Mouse (Mus musculus) lung, postnatal 36 days (tissue): ENCODE measurements at regions not wholly inside any gene's neighbourhood (a gene's known extent, or its start where the extent isn't known, plus 50 kb on each side); places are given as distances from the start of the nearest gene placed in this dataset.

ENCODE experiments used
- DNase-seq: peaks from one replicate; pipeline ENCODE4 v3.0.0; 2022; ENCODE audit warnings: mixed read lengths

DNA sequence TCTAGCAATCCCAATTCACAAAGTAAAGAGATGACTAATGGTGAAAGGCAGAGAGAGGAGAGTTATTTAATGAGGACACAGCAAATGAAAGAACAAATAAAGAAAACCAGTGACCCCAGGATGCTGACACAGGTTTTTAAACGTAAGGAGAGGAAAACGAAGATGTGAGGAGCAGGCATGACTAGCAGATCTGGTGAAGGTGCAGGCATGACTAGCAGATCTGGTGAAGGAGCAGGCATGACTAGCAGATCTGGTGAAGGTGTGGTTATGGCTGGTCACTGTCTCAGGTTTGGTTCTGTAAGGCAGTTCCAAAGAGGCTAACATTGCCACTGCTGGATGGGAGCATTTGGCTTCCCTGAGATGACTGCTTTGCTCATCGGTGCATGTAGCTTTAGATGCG lies 57.0 kb downstream of the Mbl2 start:
- no peak for DNase-seq

DNA sequence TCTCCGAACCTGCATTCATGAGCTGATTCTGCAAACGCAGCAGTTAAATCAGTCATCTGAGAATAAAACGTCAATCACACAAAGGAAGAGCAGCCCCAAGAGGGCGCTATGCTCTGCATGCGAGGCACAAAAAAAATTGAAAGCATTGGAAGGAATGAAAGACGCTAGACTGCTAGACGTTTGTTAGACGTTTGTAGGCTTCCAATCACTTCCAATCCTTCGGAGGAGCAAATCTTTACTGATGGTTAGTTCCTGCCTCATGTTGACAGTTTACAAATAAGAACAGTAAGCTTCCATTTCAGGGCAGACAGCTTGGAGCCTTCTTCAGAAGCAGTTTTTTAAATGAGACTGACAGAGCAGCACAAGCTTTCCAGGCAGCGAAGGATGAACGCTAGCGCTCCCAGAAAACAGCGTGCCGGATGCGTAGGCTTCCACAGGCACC lies 62.5 kb downstream of the Mbl2 start:
- DNase-seq, result peak; percentile 34

DNA sequence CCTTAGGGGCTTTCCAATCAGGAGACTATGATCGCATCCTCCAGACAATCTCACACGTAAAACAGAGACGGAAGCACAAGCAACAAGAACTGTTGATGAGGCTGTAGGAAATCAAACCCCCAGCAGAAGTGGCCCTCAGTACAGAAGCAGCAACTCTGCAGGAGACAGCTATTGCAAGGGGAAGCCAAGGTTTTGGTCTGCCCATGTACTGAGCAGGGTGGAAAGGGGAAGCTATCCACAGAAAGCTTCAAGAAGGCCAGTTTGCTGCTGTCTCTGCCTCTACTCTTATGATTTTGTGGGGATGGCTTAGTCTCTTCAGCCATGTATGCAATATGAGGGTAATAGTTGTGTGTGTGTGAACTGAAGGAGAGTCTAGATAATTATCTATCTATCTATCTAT lies 63.3 kb downstream of the Mbl2 start:
- no peak for DNase-seq

DNA sequence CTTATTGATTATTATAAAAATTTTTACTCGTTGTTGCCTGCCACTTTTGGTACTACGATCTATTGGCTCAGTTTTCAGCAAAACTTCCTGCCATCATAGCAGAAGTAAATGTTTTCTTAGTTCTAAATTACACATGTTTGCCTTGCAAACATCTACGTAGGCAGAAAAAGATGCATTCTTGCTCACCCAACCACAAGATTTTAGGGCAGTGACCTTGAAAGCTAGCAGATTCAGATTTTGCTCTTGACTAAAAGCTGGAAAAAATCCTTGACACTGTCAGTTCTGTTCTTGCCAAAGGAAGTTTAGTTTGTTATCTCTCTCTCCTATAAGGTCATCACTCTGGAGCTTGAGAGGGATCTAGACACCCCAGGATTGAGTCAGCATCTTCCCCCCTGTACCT lies 66.8 kb downstream of the Mbl2 start:
- no peak for DNase-seq

DNA sequence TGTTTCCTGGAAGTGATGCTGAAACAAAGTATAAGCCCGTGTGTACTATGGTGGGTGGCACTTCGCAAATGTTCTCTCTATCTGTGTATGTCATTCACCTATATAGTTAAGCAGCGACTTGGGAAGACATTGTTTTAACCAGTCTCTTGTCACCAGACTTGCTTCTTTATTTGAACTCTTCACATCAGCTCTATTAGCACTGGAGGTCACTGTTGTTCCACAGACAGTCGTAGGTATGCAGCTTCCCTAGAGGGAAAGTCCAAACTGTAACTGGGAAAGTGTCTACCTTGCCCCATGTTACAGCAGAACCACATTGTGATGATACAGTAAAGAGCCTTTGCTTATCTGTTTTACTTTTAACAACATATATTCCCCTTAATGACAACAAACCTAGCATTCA lies 69.5 kb downstream of the Mbl2 start:
- DNase-seq, result no peak

DNA sequence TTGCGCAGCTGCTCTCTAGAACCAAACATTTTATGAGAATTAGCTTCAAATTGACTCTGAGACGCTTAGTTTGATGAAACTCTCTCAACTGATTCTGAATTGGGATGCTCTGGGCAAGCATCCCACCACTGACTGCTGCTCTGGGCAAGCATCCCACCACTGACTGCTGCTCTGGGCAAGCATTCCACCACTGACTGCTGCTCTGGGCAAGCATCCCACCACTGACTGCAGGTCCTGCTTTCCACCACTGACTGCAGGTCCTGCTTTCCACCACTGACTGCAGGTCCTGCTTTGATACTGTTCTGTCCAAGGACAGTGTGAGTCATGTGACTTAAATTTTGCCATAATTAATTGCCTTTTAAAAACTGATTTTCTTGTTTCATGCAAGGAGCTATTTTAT lies 73.6 kb downstream of the Mbl2 start:
- DNase-seq, result no peak

DNA sequence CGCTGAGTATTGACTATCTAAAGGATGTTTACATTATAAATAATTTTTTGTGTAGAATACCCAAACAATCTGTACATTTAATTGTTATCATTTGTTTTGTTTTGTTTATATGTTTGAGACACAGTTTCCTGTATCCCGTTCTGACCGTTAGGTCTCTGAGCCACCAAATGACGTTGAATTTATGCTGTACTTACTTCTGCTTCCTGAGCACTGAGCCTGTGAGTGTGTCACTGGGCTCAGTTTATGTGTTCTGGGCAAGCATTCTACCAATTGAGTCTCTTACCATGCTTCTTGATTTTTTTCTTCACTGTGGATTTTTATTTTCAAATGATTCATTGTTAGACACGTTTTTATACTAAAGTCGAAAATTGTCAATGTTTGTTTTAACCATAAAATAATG lies 74.2 kb downstream of the Mbl2 start:
- DNase-seq, result no peak

DNA sequence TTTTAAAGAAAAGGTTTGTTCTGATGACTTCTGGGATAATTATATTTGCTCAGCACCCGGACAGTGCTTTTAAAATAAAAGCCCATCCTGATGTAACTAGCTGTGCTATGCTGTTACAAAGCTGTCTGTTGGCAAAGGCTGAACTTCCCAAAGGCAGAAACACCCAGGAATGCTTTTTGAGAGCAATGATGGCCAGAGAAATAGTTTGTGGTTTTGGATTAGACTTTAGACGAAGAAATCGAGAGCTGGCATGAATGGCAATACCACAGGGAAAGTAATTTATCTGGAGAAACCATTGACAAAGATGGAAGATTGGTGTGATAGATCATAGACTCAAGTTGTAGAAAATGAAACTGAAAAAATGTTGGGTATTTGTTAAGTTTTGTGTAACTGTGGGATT lies 84.6 kb downstream of the Mbl2 start:
- DNase-seq, result no peak

DNA sequence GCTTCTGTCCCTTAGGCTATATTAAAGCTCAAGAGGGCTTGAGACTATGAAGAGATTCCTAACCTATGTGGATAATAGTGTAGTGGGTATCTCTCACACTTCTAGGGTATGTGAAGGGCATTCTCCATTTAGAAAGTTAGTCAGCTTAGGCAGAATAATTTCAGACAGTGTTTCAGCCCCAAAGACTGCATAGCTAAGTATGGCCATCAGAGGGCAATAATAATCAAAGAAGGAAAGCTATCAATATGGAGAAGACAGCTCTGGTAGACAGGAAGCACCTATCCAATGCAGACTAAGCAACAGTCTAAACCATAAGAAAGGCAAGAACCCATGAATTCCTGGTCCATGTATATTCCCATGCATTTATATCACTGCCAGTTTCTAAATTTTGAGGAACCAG lies 95.0 kb downstream of the Mbl2 start:
- DNase-seq, result no peak

DNA sequence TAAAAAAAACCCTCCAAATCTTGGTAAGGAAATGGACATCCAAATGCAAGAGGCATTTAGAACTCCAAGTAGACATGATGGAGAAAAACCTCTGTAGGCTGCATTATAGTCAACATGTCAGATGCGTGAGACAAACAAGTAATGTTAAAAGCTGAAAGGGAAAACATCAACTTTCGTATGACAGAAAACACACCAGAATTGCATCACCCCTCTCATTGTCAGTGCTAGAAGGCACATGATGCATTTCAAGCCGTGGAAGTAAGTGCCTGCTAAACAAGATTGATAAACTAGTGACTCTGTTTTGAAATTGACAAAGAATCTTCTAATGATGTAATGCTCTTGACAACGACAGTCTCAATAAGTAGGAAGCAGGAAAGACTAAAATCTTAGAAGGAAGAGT lies 96.1 kb downstream of the Mbl2 start:
- no peak for DNase-seq

DNA sequence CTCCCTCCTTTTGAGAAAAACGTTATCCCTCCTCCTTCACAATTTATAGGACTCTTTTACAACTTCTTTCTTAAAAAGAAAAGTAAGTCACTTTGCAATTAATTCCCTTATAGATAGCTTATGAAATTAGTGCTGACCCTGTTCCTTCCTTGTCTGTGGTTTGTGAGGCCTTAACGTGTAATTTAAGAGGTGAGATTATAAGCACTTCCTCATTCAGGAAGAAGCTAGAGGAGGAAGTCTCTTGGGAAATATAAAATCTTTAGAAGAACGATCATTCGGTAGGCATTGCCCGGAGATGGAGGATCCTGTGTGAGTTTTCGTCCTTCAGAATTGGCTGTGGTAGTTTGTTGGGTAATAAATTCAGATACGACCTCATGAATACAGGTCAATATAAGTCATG lies 98.0 kb downstream of the Mbl2 start:
- DNase-seq, result no peak

DNA sequence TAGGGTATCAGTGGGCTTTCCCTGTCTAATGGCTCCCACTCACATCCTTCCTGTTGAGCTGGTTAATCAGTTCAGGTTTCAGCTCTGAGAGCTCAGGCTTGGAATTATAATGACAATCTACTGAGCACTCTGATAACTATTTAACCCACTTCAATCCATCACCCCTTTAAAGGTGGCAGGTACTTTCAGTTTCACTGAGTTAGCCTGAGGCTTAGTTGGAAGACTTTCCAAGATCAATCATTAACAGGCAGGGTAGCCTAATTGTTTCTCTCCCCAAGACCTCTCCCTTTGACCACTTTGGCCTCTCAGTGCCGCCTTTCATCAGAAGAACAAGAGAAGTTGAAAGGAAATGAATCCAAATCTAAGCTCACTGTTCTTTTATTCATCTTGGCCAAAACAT lies 99.1 kb downstream of the Mbl2 start:
- no peak for DNase-seq

DNA sequence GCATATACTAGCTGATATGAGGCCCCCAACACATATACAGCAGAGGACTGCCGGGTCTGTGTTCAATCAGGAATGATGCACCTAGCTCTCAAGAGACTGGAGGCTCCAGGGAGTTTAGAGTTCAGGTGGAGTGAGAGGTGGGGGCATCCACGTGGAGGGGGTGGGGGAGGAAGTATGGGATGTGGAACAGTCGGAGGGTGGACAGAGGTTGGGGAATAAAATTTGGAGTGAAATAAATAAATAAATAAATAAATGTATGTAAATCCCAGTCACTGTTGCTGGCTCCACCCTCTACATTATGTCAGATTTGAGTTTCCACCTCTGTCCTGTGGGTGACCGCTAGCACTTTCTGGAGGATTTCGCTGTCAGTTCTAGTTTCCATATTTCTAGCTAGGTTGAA lies 111.7 kb downstream of the Mbl2 start:
- no peak for DNase-seq

DNA sequence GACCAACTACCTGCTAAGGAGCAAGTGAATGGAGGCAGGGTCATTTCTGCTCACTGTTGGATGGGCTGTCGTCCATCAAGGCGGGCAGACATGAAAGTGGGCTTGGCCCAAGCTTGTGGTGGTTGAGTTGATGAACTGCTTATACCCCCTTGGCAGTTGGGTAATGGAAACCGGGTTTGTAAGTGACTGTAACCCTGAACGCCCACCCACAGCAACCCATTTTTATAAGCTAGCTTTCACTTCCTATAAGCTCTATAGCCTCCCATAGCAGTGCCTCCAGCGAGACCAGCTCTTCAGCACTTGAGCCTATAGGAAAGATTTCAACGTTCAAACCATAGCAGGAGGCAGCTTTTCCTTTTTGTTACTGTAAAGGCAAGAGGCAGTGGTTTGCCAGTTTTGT lies 116.2 kb downstream of the Mbl2 start:
- DNase-seq, result no peak

DNA sequence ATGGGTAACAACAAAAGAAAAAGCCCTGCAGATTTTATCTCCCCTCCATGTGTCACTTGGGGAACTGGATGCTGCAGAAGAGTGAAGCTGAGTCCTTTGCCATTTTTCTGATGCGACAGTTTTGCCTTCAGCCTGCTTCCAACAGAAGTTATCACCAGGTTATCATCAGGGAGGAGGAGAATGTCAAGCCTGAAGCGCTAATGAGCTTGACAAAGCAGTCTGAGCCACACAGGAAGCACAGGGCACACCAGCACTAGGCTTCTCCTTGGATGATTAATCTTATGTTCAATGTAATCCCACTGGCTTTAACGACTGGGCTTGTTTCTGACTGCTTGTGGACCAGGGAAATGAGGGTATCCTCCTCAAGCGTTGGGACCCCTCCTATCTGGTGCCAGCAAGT lies 122.2 kb downstream of the Mbl2 start:
- no peak for DNase-seq

DNA sequence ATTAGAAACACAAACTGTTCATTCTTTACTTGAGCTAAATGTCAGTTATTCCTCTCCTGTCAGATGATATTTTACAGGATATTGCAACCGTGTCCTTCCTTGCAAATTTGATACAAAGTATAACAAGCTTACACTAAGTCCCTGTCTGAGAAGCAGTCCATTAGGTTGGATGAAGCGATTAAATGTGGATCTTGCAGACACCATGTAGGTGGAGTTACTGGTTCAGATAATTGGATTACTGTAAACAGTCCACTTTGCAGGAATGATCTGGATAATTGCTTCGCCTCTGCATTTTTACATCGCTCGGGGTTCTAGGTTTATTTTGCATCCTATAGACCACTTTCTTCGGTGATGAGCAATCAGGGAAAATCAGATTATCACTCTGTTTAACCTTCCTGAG lies 126.2 kb downstream of the Mbl2 start:
- DNase-seq, result no peak

DNA sequence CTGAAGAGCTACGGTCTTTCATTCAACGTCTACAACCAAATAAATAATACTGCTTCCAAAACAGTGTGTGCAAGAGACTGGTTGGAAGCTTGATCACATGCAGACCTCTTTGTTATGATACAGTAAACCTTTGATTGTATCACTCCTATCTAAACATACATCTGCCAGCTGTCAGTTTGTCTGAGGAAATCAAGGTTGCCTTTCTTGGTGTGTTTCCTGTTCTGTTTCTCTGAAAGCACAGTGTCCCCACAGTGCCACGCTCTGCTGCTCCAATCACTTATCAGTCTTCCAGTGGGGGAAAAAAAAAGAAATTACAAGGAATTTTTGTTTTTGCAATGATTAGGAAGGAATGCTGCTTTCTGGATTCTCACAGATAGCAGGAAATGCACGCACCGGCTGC lies 139.2 kb downstream of the Mbl2 start:
- DNase-seq, result no peak

DNA sequence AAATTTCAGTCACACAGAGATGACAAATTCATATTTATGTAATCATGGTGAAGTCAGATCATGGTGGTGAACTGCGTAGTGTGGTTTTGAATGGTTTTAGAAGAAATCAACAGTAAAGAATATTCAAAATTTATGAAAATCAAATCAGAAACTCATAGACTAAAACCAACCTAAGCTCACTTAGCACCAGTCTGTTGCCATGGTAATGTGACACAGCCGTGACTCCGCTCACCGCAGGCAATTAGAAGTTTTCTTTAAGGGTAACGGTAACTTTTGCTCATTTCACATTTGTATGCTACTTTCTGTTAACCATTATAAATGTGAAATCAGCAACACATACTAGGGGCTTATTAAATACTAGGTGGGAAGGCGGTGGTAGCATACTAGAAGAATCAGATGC lies 147.0 kb downstream of the Mbl2 start:
- no peak for DNase-seq

DNA sequence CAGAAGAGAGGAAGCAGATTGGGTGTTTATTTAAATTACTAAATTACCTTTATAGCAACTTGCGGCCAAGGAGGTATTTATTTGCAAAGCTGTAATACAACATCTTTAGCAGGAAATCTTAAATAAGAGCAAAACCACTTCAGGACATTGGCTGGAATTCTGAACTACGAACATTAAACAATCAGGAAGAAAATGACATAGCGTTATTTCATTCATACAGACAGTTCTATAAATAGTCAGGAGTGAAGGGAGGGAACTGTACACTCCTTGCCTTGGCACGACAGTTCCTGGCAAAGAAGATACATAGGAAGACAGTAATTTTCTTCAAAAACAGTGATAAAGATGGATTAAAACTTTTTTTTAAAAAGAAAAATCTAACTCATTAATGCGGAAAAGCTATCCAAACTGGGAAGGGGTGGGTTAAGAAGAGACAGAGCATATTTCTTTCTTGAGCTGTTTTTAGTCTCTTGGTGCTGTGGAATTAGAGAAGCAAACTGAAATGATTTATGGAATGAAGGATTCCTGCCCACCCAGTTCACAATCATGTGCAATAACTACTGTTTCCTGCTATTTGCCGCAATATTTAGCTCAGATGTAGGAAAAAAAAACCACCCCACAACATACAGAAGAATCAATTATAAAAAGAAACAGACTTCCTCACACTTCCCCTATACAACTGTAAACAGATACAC lies 147.9 kb downstream of the Mbl2 start:
- no peak for DNase-seq

DNA sequence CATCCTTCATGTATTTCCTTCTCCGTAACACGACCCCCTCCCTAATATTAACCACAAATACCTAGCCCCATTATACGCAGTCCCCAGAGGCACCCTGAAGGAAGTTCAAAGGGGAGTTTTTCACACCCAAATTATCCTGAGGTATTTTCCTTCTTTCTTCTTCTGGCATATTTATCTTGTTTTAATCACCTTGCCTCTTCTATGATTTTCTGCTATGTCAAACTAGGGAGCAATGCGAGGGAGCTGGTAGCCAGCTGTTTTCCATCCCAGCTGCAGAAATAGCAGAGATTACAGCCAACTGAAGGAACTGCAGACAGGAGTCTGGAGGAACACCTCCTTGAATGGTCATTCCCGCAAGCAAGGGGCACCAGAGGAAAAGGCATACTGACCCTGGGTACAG lies 155.7 kb downstream of the Dkk1 start:
- DNase-seq, result no peak

DNA sequence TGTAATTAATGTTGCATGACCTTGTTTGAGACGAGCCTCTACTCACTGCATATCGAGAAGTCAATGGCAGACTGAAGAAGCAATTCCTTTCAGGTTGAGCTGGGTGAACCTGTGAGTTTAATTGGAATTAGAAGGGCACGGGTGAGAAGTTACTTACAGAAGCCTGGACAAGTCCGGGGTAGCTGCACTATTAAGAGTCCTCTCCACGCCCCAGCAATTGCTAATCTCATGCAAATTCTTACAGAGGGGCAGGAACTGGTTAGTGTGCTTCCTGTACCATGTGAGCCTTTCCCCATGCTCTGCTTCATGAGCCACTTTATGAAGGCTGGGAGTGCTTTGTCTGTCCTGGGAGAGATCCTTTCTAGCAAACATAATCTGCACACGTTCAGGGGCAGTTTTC lies 142.5 kb downstream of the Dkk1 start:
- DNase-seq, result no peak

DNA sequence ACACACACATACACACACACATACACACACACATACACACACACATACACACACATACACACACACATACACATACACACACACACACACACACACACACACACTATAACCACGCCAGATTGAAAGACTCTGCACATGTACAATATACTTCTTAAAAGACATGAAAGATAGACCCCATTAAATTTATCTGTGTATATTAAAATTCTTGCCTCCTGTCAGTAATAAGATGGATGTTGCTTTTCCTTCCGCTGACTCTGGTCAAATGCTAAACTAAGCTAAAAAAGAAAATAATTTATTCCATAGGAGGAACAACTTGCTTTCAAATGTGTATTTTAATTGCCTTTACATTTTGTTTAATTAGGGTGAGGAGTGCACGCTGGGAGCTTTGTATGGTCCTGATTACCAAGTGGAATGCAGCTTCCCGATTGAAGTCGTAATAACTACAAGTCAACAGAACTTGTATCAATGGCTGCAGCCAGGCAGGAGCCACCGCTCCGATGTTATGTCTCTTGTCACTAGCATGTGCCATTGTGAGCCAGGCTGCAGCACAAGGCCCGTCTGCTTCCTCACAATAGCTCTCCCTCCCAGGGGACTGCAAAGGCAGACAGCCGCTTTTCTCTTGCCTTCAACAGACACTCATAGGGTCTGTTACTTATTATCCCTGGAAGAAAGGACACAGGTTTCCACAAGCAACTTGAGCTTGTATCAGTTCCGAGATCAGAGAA lies 129.7 kb downstream of the Dkk1 start:
- DNase-seq, result no peak

DNA sequence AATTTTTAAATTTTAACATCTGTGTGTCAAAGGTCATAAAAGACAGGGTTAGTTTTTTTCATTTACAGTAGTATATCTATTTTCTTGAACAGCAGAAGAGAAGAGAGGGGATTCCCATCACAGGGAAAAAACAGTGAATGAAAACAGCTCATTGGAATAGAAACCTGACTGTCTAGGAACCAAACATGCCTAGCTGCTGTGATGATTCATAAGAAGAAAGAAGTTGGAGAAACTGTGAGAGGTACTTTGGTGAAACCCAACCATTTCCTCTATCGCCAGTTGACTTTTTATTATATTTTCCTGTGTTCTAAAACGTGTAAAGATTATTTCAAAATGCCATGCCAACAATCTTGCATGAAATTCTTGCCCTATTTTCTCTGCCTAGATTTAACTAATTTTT lies 123.8 kb downstream of the Dkk1 start:
- no peak for DNase-seq

DNA sequence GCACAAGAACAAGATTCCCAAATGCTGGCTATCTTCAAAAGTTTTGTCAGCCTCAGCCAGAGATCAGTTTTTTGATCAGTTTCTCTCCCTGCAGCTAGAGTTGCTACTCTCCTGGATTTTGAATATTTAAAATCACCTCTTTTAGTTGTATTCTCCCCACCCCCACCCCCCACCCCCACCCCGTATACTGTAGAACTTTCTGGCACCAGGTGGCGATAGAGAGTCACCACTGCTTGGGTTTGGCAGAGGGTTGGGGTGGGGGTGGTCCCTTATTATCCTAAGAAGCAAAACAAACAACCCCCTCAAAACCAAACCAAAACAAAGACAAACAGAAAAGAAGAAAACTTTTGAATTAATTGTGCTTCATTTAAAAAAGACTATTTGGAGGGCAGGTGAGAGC lies 122.0 kb downstream of the Dkk1 start:
- peak; percentile 18 for DNase-seq

DNA sequence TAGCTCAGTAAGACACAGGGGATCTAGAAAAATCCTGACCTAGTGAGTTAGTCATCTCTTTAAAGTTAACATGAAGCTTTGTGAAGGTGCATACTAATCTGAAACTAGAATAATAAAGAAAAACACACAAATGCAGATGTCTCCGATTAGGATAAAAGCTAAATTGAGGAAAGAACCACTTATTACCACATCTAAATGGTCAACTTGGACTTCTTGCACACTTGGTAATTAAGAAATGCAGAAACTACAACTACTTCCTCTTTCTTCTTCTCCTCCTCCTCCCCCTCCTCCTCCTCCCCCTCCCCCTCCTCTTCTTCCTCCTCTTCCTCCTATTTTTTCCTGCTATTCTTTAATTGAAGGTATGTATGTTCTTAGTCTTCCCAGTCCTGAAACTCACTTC lies 116.3 kb downstream of the Dkk1 start:
- DNase-seq, result no peak
